Mouse (Mus musculus) embryonic facial prominence, embryonic 11.5 days (tissue): ENCODE results near the gene Ndufaf2. TPM values are rescaled to one million over a fixed set of nuclear protein-coding genes. Genes with fewer than 3 reads are reported as not detected.

Source experiments
- ATAC-seq: fragments of 200-750 bp; cut with Nextera tagmentation; replicated peaks from 2 replicates; pipeline ENCODE4 v1.8.0; 2017; ENCODE audit warnings: low read depth; ENCODE audit not compliant: insufficient number of reproducible peaks, low FRiP score, low TSS enrichment
- DNase-seq: peaks from one replicate; pipeline ENCODE4 v3.0.0-alpha.2; 2015; ENCODE audit warnings: low spot score
- H3K27ac ChIP-seq: fragments of 300-500 bp; sonication (generic); replicated peaks from 2 replicates; pipeline ENCODE4 v1.5.1; 2014; ENCODE audit warnings: mild to moderate bottlenecking, low read depth, low read length, control low read depth
- H3K27me3 ChIP-seq: fragments of 300-500 bp; sonication (generic); 2 replicates; pipeline ENCODE4 v1.6.1; 2014; ENCODE audit warnings: mild to moderate bottlenecking, low read length, moderate library complexity, mixed read lengths; ENCODE audit not compliant: control insufficient read depth, insufficient read depth
- H3K36me3 ChIP-seq: fragments of 300-500 bp; sonication (generic); replicated peaks from 2 replicates; pipeline ENCODE4 v1.6.1; 2014; ENCODE audit warnings: low read depth, mild to moderate bottlenecking, low read length, moderate library complexity, mixed read lengths; ENCODE audit not compliant: control insufficient read depth, insufficient read depth
- H3K4me1 ChIP-seq: fragments of 300-500 bp; sonication (generic); 2 replicates; pipeline ENCODE4 v1.6.1; 2014; ENCODE audit warnings: low read length, mixed read lengths; ENCODE audit not compliant: control insufficient read depth, insufficient read depth
- H3K4me2 ChIP-seq: fragments of 300-500 bp; sonication (generic); 2 replicates; pipeline ENCODE4 v1.6.1; 2014; ENCODE audit warnings: low read depth, mild to moderate bottlenecking, control low read depth, low read length, moderate library complexity
- H3K4me3 ChIP-seq: fragments of 300-500 bp; sonication (generic); 2 replicates; pipeline ENCODE4 v1.5.1; 2014; ENCODE audit warnings: low read depth, low read length, control low read depth
- H3K9ac ChIP-seq: fragments of 300-500 bp; sonication (generic); replicated peaks from 2 replicates; pipeline ENCODE4 v1.6.1; 2014; ENCODE audit warnings: mild to moderate bottlenecking, control low read depth, low read length
- H3K9me3 ChIP-seq: fragments of 300-500 bp; sonication (generic); replicated peaks from 2 replicates; pipeline ENCODE4 v1.6.1; 2016; ENCODE audit warnings: mild to moderate bottlenecking, low read length, inconsistent platforms, mixed read lengths; ENCODE audit not compliant: control insufficient read depth
- WGBS: fragments of 180-500 bp; shearing (Covaris S2); extraction: QIAGEN DNeasy Blood & Tissue Kit; methylation state at CpG from one replicate; pipeline ENCODE4 v1.1.7; 2014; 5-methylcytosine and 5-hydroxymethylcytosine counted together
- polyA plus RNA-seq: library from polyadenylated mRNA; unstranded; fragments of >200 nt; fragmentation: Nextera tagmentation; extraction: Ambion mirVana; gene quantifications from 2 replicates; pipeline ENCODE4 v1.2.1, GENCODE M21; 2014

The Ndufaf2 gene
- polyA plus RNA-seq, 1 experiment from 2014 or later: 112 TPM

GRCm38 (mm10) chr13:107954100-107954444, 204.4 kb downstream of the Ndufaf2 start:
- WGBS: 21% methylated on average over 9 of the region's 9 CpGs
- Histone ChIP-seq H3K27ac (no peak overlapping the region), H3K4me2 (no peak overlapping the region), H3K36me3 (no peaks in the 10 kb centered on the region), H3K9me3 (no peaks in the 10 kb centered on the region), H3K27me3 (no peaks in the 10 kb centered on the region), H3K4me1 (peaks cover 4% of the 10 kb centered on the region), H3K4me3 (no peak overlapping the region), H3K9ac (no peak overlapping the region)
- ATAC-seq (no peak), DNase-seq (no peak)

Other genes starting within 250 kb of the Ndufaf2 start
- 66.3 and 71.4 TPM in 2 replicates for gene Smim15, start 114.2 kb downstream of the Ndufaf2 start, polyA plus RNA-seq
- 24.2 and 25.7 TPM in 2 replicates for gene Ercc8, start 108 bp upstream of the Ndufaf2 start, polyA plus RNA-seq
- 1.8 and 1.9 TPM in 2 replicates for gene Elovl7, start 55.8 kb upstream of the Ndufaf2 start, polyA plus RNA-seq
- gene Depdc1b, start 157.7 kb upstream of the Ndufaf2 start, polyA plus RNA-seq: 15.7 and 19.2 TPM in 2 replicates